Mouse (Mus musculus) lung, embryonic 16.5 days (tissue): ENCODE results near the gene Uts2r. TPM values are rescaled to one million over a fixed set of nuclear protein-coding genes. Genes with fewer than 3 reads are reported as not detected.

Experiments used
- ATAC-seq: fragments of 200-750 bp; cut with Nextera tagmentation; 2 replicates; pipeline ENCODE4 v1.8.0; 2017; ENCODE audit warnings: low read depth, mild to moderate bottlenecking, moderate library complexity
- H3K27ac ChIP-seq: fragments of 300-500 bp; sonication (generic); 2 replicates; pipeline ENCODE4 v1.5.1; 2014; ENCODE audit warnings: mild to moderate bottlenecking, control low read depth, low read length
- H3K27me3 ChIP-seq: fragments of 300-500 bp; sonication (generic); 2 replicates; pipeline ENCODE4 v1.6.1; 2014; ENCODE audit warnings: low read depth, low read length, mixed read lengths; ENCODE audit not compliant: control insufficient read depth, insufficient read depth
- H3K36me3 ChIP-seq: fragments of 300-500 bp; sonication (generic); 2 replicates; pipeline ENCODE4 v1.6.1; 2014; ENCODE audit warnings: low read length; ENCODE audit not compliant: control insufficient read depth, insufficient read depth
- H3K4me1 ChIP-seq: fragments of 300-500 bp; sonication (generic); replicated peaks from 2 replicates; pipeline ENCODE4 v1.6.1; 2014; ENCODE audit warnings: low read length, mixed read lengths; ENCODE audit not compliant: control insufficient read depth, insufficient read depth
- H3K4me2 ChIP-seq: fragments of 300-500 bp; sonication (generic); 2 replicates; pipeline ENCODE4 v1.6.1; 2014; ENCODE audit warnings: low read depth, low read length, control low read depth
- H3K4me3 ChIP-seq: fragments of 300-500 bp; sonication (generic); 2 replicates; pipeline ENCODE4 v1.5.1; 2014; ENCODE audit warnings: mild to moderate bottlenecking, low read length, control low read depth
- H3K9ac ChIP-seq: fragments of 300-500 bp; sonication (generic); 2 replicates; pipeline ENCODE4 v1.6.1; 2014; ENCODE audit warnings: low read length, control low read depth
- H3K9me3 ChIP-seq: fragments of 300-500 bp; sonication (generic); 2 replicates; pipeline ENCODE4 v1.6.1; 2016; ENCODE audit warnings: low read length; ENCODE audit not compliant: control insufficient read depth
- WGBS: fragments of 180-500 bp; shearing (Covaris S2); extraction: QIAGEN DNeasy Blood & Tissue Kit; methylation state at CpG from one replicate; pipeline ENCODE4 v1.1.7; 2014; 5-methylcytosine and 5-hydroxymethylcytosine counted together
- polyA plus RNA-seq: library from polyadenylated mRNA; unstranded; fragments of >200 nt; fragmentation: Nextera tagmentation; extraction: Ambion mirVana; gene quantifications from 2 replicates; pipeline ENCODE4 v1.2.1, GENCODE M21; 2015

The Uts2r gene
- polyA plus RNA-seq = not detected in 2 replicates

DNA sequence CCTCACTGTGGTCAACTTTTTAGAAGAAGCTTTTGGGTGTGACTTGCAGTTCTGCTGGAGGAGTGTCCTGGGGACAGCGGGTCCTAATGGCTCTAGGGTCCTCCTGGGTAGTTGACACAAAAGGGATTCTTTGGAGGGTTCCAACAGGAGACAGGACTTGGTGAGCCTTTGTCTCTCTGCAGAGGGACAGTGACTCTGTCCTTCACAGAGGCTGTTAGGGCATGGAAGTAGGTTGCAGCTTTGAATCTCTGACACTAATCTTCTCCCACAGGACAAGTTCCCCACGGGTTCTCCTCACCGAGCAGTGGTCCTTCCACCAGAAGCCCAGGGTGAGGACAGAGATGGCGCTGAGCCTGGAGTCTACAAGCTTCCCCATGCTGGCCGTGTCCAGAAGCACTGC lies at the start of gene Uts2r:
Gene Uts2r (plus strand): TSS at position 301 of the 400 bp plus-strand sequence.
- no peak within 1 kb of the TSS for H3K9ac ChIP-seq
- no peaks in the 10 kb centered on the region for H3K36me3 ChIP-seq
- no peak for ATAC-seq
- WGBS = 77% methylated on average over 5 of the region's 5 CpGs
- H3K4me3 ChIP-seq = no peak within 1 kb of the TSS
- peaks cover 9% of the 10 kb centered on the region for H3K4me1 ChIP-seq
- H3K4me2 ChIP-seq = no peak within 1 kb of the TSS
- H3K27ac ChIP-seq = no peak within 1 kb of the TSS
- H3K27me3 ChIP-seq = peaks cover 31% of the 10 kb centered on the region
- H3K9me3 ChIP-seq = no peaks in the 10 kb centered on the region

DNA sequence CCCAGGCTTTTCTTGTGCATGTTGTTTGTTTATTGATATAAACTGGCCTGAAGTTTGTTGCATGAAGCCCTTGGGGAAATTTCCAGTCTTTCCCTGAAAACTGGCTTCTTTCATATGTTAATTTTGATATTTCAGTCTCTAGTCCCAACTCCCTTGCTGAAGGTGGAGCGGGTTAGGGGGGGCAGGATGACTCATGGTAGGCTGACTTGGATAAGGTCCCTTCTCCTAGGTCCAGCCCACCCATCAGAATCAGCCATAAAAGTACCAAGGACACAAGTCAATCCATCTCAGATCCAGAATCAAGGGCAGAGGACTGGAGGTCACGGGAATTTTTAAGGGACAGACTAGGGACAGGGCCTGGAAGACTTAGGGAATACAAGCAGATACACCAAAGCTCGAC lies 49.0 kb upstream of the Uts2r start:
- no peak for ATAC-seq
- Histone ChIP-seq H3K4me1 (peaks cover 25% of the 10 kb centered on the region), H3K4me3 (no peak overlapping the region), H3K9me3 (no peaks in the 10 kb centered on the region), H3K27me3 (no peaks in the 10 kb centered on the region), H3K9ac (no peak overlapping the region), H3K4me2 (no peak overlapping the region), H3K27ac (no peak overlapping the region), H3K36me3 (no peaks in the 10 kb centered on the region)
- 82% methylated on average over 3 of the region's 3 CpGs for WGBS

DNA sequence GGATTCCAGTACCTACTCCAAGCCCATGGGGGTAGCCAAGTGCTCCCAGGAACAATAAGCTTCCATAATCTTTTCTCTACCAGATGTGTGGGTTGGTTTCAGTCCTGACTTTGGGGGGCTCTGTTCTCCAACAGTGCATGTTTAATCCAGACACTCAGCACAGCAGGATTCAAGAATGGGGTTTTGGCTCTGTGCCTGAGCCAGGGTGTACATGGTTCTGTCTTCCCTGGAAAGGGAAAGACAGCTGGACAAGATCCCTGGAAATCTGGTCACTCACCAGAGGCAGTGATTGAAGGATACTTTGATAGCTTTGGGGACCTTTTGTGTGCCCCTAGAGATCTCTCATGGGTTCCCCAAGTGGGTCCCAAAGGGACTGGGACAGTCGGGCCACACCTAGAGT lies 48.5 kb upstream of the Uts2r start:
- no peak overlapping the region for H3K27ac ChIP-seq
- H3K4me2 ChIP-seq = no peak overlapping the region
- H3K4me3 ChIP-seq = no peak overlapping the region
- no peaks in the 10 kb centered on the region for H3K36me3 ChIP-seq
- WGBS = 86% methylated on average over 1 of the region's 1 CpGs
- H3K27me3 ChIP-seq = no peaks in the 10 kb centered on the region
- no peak for ATAC-seq
- peaks cover 25% of the 10 kb centered on the region for H3K4me1 ChIP-seq
- no peaks in the 10 kb centered on the region for H3K9me3 ChIP-seq
- no peak overlapping the region for H3K9ac ChIP-seq

- no peak overlapping the region for H3K9ac ChIP-seq
- no peak for ATAC-seq
- H3K4me2 ChIP-seq = no peak overlapping the region
- no peaks in the 10 kb centered on the region for H3K9me3 ChIP-seq
- H3K4me1 ChIP-seq = peaks cover 25% of the 10 kb centered on the region
- H3K36me3 ChIP-seq = no peaks in the 10 kb centered on the region
- 56% methylated on average over 5 of the region's 5 CpGs for WGBS
- no peaks in the 10 kb centered on the region for H3K27me3 ChIP-seq
- H3K27ac ChIP-seq = no peak overlapping the region
- no peak overlapping the region for H3K4me3 ChIP-seq
Measured at GRCm38 (mm10) chr11:121112091-121112775, 47.8 kb upstream of the Uts2r start.

GRCm38 (mm10) chr11:121118106-121118505 lies 42.0 kb upstream of the Uts2r start:
- Histone ChIP-seq H3K9me3 (no peaks in the 10 kb centered on the region), H3K4me2 (no peak overlapping the region), H3K27ac (no peak overlapping the region), H3K4me1 (peaks cover 3% of the 10 kb centered on the region; the same call in 1 of the 2 replicates), H3K36me3 (no peaks in the 10 kb centered on the region), H3K9ac (no peak overlapping the region), H3K27me3 (no peaks in the 10 kb centered on the region), H3K4me3 (no peak overlapping the region)
- WGBS = 90% methylated on average over 18 of the region's 18 CpGs
- no peak for ATAC-seq

DNA sequence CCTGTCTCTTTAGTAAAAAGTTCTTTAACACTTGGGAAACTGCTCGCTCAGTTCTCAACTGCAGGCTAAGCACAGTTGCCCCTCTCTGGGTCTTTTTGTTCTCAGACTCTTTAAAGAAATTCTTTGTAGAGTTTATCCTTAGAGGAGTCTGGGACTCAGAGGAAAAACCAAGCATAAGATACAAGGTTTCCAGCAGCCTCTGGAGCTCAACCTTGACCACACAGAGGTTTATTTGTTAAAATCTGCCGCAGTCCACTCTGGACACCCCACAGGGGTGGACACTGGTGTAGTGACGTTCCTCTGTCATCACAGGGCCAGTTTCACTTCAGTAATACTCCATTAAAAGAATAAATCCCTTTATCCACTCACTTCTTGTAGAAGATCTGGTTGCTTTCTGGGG lies 41.5 kb upstream of the Uts2r start, which contains the start of gene Tex19.2:
Gene Tex19.2 (minus strand): TSS at position 101 of the 400 bp plus-strand sequence.
- Histone ChIP-seq H3K36me3 (no peaks in the 10 kb centered on the region), H3K9me3 (no peaks in the 10 kb centered on the region), H3K27me3 (no peaks in the 10 kb centered on the region), H3K9ac (no peak within 1 kb of the TSS), H3K4me3 (no peak within 1 kb of the TSS), H3K27ac (no peak within 1 kb of the TSS), H3K4me1 (peaks cover 3% of the 10 kb centered on the region; the same call in 1 of the 2 replicates), H3K4me2 (no peak within 1 kb of the TSS)
- WGBS = 75% methylated on average over 3 of the region's 3 CpGs
- no peak for ATAC-seq

- Histone ChIP-seq H3K9ac (no peak overlapping the region), H3K27me3 (no peaks in the 10 kb centered on the region), H3K4me2 (no peak overlapping the region), H3K4me1 (peaks cover 3% of the 10 kb centered on the region; the same call in 1 of the 2 replicates), H3K36me3 (no peaks in the 10 kb centered on the region), H3K4me3 (no peak overlapping the region), H3K27ac (peak overlapping the region; percentile 87), H3K9me3 (no peaks in the 10 kb centered on the region)
- WGBS = 35% methylated on average over 3 of the region's 3 CpGs
- peak; percentile 81 for ATAC-seq
Measured at GRCm38 (mm10) chr11:121121151-121121550, 38.9 kb upstream of the Uts2r start.

GRCm38 (mm10) chr11:121122024-121122670 lies 37.9 kb upstream of the Uts2r start:
- Histone ChIP-seq H3K4me2 (no peak overlapping the region), H3K27ac (peak overlapping the region; percentile 87), H3K4me3 (no peak overlapping the region), H3K9me3 (no peaks in the 10 kb centered on the region), H3K4me1 (peaks cover 3% of the 10 kb centered on the region; the same call in 1 of the 2 replicates), H3K9ac (no peak overlapping the region), H3K27me3 (no peaks in the 10 kb centered on the region), H3K36me3 (no peaks in the 10 kb centered on the region)
- ATAC-seq = peak; percentile 84
- WGBS = 20% methylated on average over 2 of the region's 2 CpGs

DNA sequence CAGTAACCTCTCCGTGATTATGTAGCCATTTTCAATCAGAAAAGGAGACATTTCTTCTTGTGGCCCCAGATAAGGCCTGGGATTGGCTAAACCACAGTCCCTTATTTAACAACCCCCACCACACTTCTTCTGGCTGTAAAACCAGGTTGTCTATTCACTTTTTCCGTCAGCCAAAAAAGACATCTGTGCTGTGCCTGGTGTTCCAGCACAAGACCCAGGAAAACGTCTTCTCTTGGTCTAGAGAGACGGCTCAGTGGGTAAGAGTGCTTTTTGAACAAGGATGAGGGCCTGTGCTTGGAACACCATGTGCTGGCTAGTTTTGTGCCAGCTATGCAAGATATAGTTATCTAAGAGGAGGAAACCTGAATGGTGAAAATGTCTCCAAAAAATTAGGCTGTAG lies 36.6 kb upstream of the Uts2r start:
- no peak for ATAC-seq
- no peaks in the 10 kb centered on the region for H3K36me3 ChIP-seq
- H3K27ac ChIP-seq = no peak overlapping the region
- H3K27me3 ChIP-seq = no peaks in the 10 kb centered on the region
- H3K4me3 ChIP-seq = no peak overlapping the region
- no peak overlapping the region for H3K4me2 ChIP-seq
- 87% methylated on average over 4 of the region's 4 CpGs for WGBS
- H3K4me1 ChIP-seq = peaks cover 3% of the 10 kb centered on the region; the same call in 1 of the 2 replicates
- H3K9me3 ChIP-seq = no peaks in the 10 kb centered on the region
- no peak overlapping the region for H3K9ac ChIP-seq
